Mouse (Mus musculus) liver, embryonic 18 days (tissue): ENCODE results near the gene Apoc1. TPM values are rescaled to one million over a fixed set of nuclear protein-coding genes. Genes with fewer than 3 reads are reported as not detected.

Source experiments
- polyA plus RNA-seq: library from polyadenylated mRNA; depleted of rRNA; stranded (reverse); fragments of >200 nt; gene quantifications from 2 replicates; pipeline ENCODE4 v1.2.3, GENCODE M21; 2012; rRNA removed

The Apoc1 gene
- 1,023 and 1,218 TPM in 2 replicates for polyA plus RNA-seq

GRCm38 (mm10) chr7:19691873-19692865 lies at the start of gene Apoc1:
Apoc1 (minus strand) TSS chr7:19692660.

GRCm38 (mm10) chr7:19715239-19716054 lies 23.0 kb upstream of the Apoc1 start, which contains the start of gene Tomm40:
Tomm40 (minus strand) TSS chr7:19715438.

GRCm38 (mm10) chr7:19698907-19699826 lies 6.7 kb upstream of the Apoc1 start, which contains the start of gene Apoe:
Apoe (minus strand) TSS chr7:19699188.

GRCm38 (mm10) chr7:19681202-19681694 lies 11.2 kb downstream of the Apoc1 start, which contains the start of the genes Gm44805 and Apoc4:
Gm44805 (minus strand) TSS chr7:19681423.
Apoc4 (minus strand) TSS chr7:19681479.

GRCm38 (mm10) chr7:19677872-19678271 lies 14.6 kb downstream of the Apoc1 start, which contains the start of gene Apoc2:
Apoc2 (minus strand) TSS chr7:19677941.

GRCm38 (mm10) chr7:19664955-19665841 lies 27.3 kb downstream of the Apoc1 start, which contains the start of gene Clptm1:
Clptm1 (minus strand) TSS chr7:19665033.

Other genes starting within 250 kb of the Apoc1 start
- 4.5 and 4.8 TPM in 2 replicates for gene Mark4, start 233.8 kb downstream of the Apoc1 start, polyA plus RNA-seq
- gene Exoc3l2, start 229.3 kb downstream of the Apoc1 start, polyA plus RNA-seq = 2.2 and 2.4 TPM in 2 replicates
- gene Bloc1s3, start 184.3 kb downstream of the Apoc1 start, polyA plus RNA-seq = 2.2 and 2.5 TPM in 2 replicates
- gene Trappc6a, start 184.3 kb downstream of the Apoc1 start, polyA plus RNA-seq = 36.0 and 40.0 TPM in 2 replicates
- 0.02 and 0.06 TPM in 2 replicates for gene Nkpd1, start 174.8 kb downstream of the Apoc1 start, polyA plus RNA-seq
- 21.3 and 26.8 TPM in 2 replicates for gene Ppp1r37, start 129.6 kb downstream of the Apoc1 start, polyA plus RNA-seq
- gene Zfp296, start 115.4 kb downstream of the Apoc1 start, polyA plus RNA-seq = 0.81 and 0.85 TPM in 2 replicates
- 28.8 and 31.3 TPM in 2 replicates for gene Gemin7, start 115.1 kb downstream of the Apoc1 start, polyA plus RNA-seq
- gene Clasrp, start 88.2 kb downstream of the Apoc1 start, polyA plus RNA-seq = 17.9 and 24.7 TPM in 2 replicates
- gene Relb, start 63.2 kb downstream of the Apoc1 start, polyA plus RNA-seq = 2.1 and 2.4 TPM in 2 replicates
- 27.7 and 29.1 TPM in 2 replicates for gene Clptm1, start 27.6 kb downstream of the Apoc1 start, polyA plus RNA-seq
- 1,005 and 1,068 TPM in 2 replicates for gene Apoc2, start 14.7 kb downstream of the Apoc1 start, polyA plus RNA-seq
- gene Gm44805, start 11.2 kb downstream of the Apoc1 start, polyA plus RNA-seq = 12.7 and 26.8 TPM in 2 replicates
- 1,034 and 1,247 TPM in 2 replicates for gene Apoc4, start 11.2 kb downstream of the Apoc1 start, polyA plus RNA-seq
- gene Apoe, start 6.5 kb upstream of the Apoc1 start, polyA plus RNA-seq = 14,325 and 17,049 TPM in 2 replicates
- gene Tomm40, start 22.8 kb upstream of the Apoc1 start, polyA plus RNA-seq = 37.0 and 43.6 TPM in 2 replicates
- gene Nectin2, start 57.8 kb upstream of the Apoc1 start, polyA plus RNA-seq = 27.6 and 31.3 TPM in 2 replicates
- gene Bcam, start 78.4 kb upstream of the Apoc1 start, polyA plus RNA-seq = 11.0 and 11.6 TPM in 2 replicates
- gene Cblc, start 104.1 kb upstream of the Apoc1 start, polyA plus RNA-seq = 4.6 and 5.1 TPM in 2 replicates
- 4.7 and 4.8 TPM in 2 replicates for gene Bcl3, start 130.1 kb upstream of the Apoc1 start, polyA plus RNA-seq
- gene Gm19345, start 159.3 kb upstream of the Apoc1 start, polyA plus RNA-seq = 0.10 and 0.15 TPM in 2 replicates
- gene Ceacam16, start 168.6 kb upstream of the Apoc1 start, polyA plus RNA-seq = 0.06 and 0.13 TPM in 2 replicates
- not detected in 2 replicates for gene Ceacam19, start 195.3 kb upstream of the Apoc1 start, polyA plus RNA-seq
- 5.7 and 6.1 TPM in 2 replicates for gene Pvr, start 228.5 kb upstream of the Apoc1 start, polyA plus RNA-seq